Mouse (Mus musculus) heart, adult 2 months (tissue): ENCODE measurements around the gene Zfp637.
"Not testable (repeated sequence)": the region's sequence is repeated elsewhere in the genome, so short reads cannot be mapped to it uniquely, and the experiment has no call there.

Experiments used
- CTCF ChIP-seq: fragments of 200-600 bp; IDR thresholded peaks from 2 replicates; pipeline ENCODE4 v1.8.1; 2022; ENCODE audit warnings: antibody characterized with exemption, mild to moderate bottlenecking, moderate library complexity
- EP300 ChIP-seq: fragments of 200-500 bp; IDR thresholded peaks from 2 replicates; pipeline ENCODE4 v1.6.1; 2011; ENCODE audit warnings: low read depth, low read length, control low read depth; ENCODE audit not compliant: insufficient read depth
- POLR2A ChIP-seq: fragments of 200-500 bp; IDR thresholded peaks from 2 replicates; pipeline ENCODE4 v1.6.1; 2011; ENCODE audit warnings: mild to moderate bottlenecking, low read depth, low read length, control low read depth; ENCODE audit not compliant: insufficient read depth

DNA sequence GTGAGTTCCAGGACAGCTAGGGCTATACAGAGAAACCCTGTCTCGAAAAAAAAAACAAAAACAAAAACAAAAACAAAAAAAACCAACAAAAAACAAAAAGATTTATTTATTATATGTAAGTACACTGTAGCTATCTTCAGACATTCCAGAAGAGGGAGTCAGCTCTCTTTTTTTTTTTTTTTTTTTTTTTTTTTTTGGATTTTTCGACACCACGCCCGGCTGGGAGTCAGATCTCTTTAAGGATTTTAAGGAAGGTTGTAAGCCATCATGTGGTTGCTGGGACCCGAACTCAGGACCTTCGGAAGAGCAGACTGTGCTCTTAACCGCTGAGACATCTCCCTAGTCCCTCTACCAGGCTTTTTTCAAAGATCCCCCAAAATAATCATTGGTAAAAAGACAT lies 32.5 kb downstream of the Zfp637 start:
- not testable (repeated sequence) for TF ChIP-seq POLR2A, EP300, CTCF
